Comparison of ENCODE assay signal across 8 mouse cellular contexts in genomic region chr7:143053008-143053899, GRCm38 (mm10). TPM values are rescaled to one million over a fixed set of nuclear protein-coding genes. Genes with fewer than 3 reads are reported as not detected.
DNase-seq lines count a peak whose midpoint lies in the region; ATAC-seq and TF ChIP-seq lines count a peak whose summit lies in the region.

No protein-coding gene starts in this region.

- TF ChIP-seq CTCF in liver, adult 2 months (IDR thresholded peaks at IDR 0.05; ENCODE audit: low read depth, low read length) = peak; percentile 41

- under 1% methylated on average over 46 of the region's 46 CpGs for WGBS in liver, adult 2 months
- 1% methylated on average over 45 of the region's 46 CpGs for WGBS in midbrain, embryonic 16.5 days
- WGBS in stomach, embryonic 15.5 days = under 1% methylated on average over 46 of the region's 46 CpGs

- no peaks in the 10 kb centered on the region for H3K27me3 ChIP-seq in liver, adult 2 months (ENCODE audit: control insufficient read depth, insufficient read depth, low read length)
- H3K27me3 ChIP-seq in midbrain, embryonic 16.5 days (ENCODE audit: control insufficient read depth, insufficient read depth, low read depth, low read length) = no peaks in the 10 kb centered on the region
- H3K27me3 ChIP-seq in stomach, embryonic 15.5 days (replicated peaks) = no peaks in the 10 kb centered on the region

- peak overlapping the region; percentile 93 for H3K9ac ChIP-seq in liver, adult 2 months (ENCODE audit: low read depth, low read length)
- peak overlapping the region; percentile 98 for H3K9ac ChIP-seq in midbrain, embryonic 16.5 days (ENCODE audit: low read depth, low read length)
- peak overlapping the region; percentile 94 for H3K9ac ChIP-seq in stomach, embryonic 15.5 days

- DNase-seq in right cerebral cortex, adult 18-20 months = peak; percentile 58
- no peak for DNase-seq in right cerebral cortex, postnatal 36 days (ENCODE audit: low spot score in 2 of 2)
- peak; percentile 79 for DNase-seq in embryo, embryonic 9.5 days (ENCODE audit: extremely low spot score)
- peak; percentile 79 to 80 for DNase-seq in heart, adult 18-20 months
- DNase-seq in kidney, adult 18-20 months = peak; percentile 72
- DNase-seq in liver, adult 2 months (ENCODE audit: extremely low read depth, low read depth, low spot score) = no peak

- peak overlapping the region; percentile 88 for H3K27ac ChIP-seq in liver, adult 2 months (replicated peaks; ENCODE audit: insufficient read depth, low read depth, low read length)
- peak overlapping the region; percentile 89 for H3K27ac ChIP-seq in midbrain, embryonic 16.5 days (ENCODE audit: low read length)
- H3K27ac ChIP-seq in stomach, embryonic 15.5 days = peak overlapping the region; percentile 92

- peak; percentile 83 for ATAC-seq in midbrain, embryonic 16.5 days
- ATAC-seq in stomach, embryonic 15.5 days (ENCODE audit: insufficient read depth, low FRiP score, low read depth) = peak; percentile 48

- no peaks in the 10 kb centered on the region for H3K9me3 ChIP-seq in midbrain, embryonic 16.5 days (replicated peaks; ENCODE audit: control insufficient read depth, low read length, poor library complexity, severe bottlenecking)
- H3K9me3 ChIP-seq in stomach, embryonic 15.5 days = no peaks in the 10 kb centered on the region

- peaks cover 61% of the 10 kb centered on the region for H3K4me1 ChIP-seq in liver, adult 2 months (ENCODE audit: control insufficient read depth, insufficient read depth, low read length)
- peaks cover 30% of the 10 kb centered on the region for H3K4me1 ChIP-seq in midbrain, embryonic 16.5 days (ENCODE audit: control insufficient read depth, insufficient read depth, low read length)
- H3K4me1 ChIP-seq in stomach, embryonic 15.5 days = peaks cover 45% of the 10 kb centered on the region

- H3K4me3 ChIP-seq in liver, adult 2 months (ENCODE audit: insufficient read depth, low read depth, low read length) = peak overlapping the region; percentile 90
- H3K4me3 ChIP-seq in midbrain, embryonic 16.5 days (ENCODE audit: low read depth, low read length) = peak overlapping the region; percentile 96
- peak overlapping the region; percentile 82 for H3K4me3 ChIP-seq in stomach, embryonic 15.5 days (replicated peaks)

- TF ChIP-seq POLR2A in liver, adult 2 months (IDR thresholded peaks at IDR 0.05; ENCODE audit: extremely low read depth, insufficient read depth, low read length) = no peak

- H3K36me3 ChIP-seq in liver, adult 2 months (ENCODE audit: control insufficient read depth, insufficient read depth, low read length) = no peaks in the 10 kb centered on the region
- no peaks in the 10 kb centered on the region; the same call in 1 of the 2 replicates for H3K36me3 ChIP-seq in midbrain, embryonic 16.5 days (ENCODE audit: control insufficient read depth, insufficient read depth, low read length)
- H3K36me3 ChIP-seq in stomach, embryonic 15.5 days = no peaks in the 10 kb centered on the region

- peak overlapping the region; percentile 88 for H3K4me2 ChIP-seq in midbrain, embryonic 16.5 days (ENCODE audit: low read length)
- peak overlapping the region; percentile 85 for H3K4me2 ChIP-seq in stomach, embryonic 15.5 days

- H3K79me2 ChIP-seq in liver, adult 2 months (ENCODE audit: control insufficient read depth, insufficient read depth, low read length) = peaks cover 43% of the 10 kb centered on the region

RNA-seq across cellular contexts. Expression of gene Cd81, which starts 0.7 kb away (rescaled TPM):
- total RNA-seq in heart, adult 18-20 months (2021) = 100 to 1,000 TPM; 410 to 413 TPM
- total RNA-seq in liver, adult 2 months (2014; rRNA removed) = 363 and 420 TPM in 2 replicates
- 616 and 625 TPM in 2 replicates for polyA plus RNA-seq in liver, adult 2 months (2012; rRNA removed)
- polyA plus RNA-seq in midbrain, embryonic 16.5 days (2015; fragmentation: Nextera tagmentation; extraction: Ambion mirVana) = 364 and 411 TPM in 2 replicates
- polyA plus RNA-seq in stomach, embryonic 15.5 days (2015; fragmentation: Nextera tagmentation; extraction: Ambion mirVana) = 551 and 575 TPM in 2 replicates

RNA-seq across cellular contexts. Expression of gene Tssc4, which starts 15.8 kb away (rescaled TPM):
- 10 to 100 TPM; 13.1 to 14.9 TPM for total RNA-seq in heart, adult 18-20 months (2021)
- 11.9 and 13.4 TPM in 2 replicates for total RNA-seq in liver, adult 2 months (2014; rRNA removed)
- polyA plus RNA-seq in liver, adult 2 months (2012; rRNA removed) = 45.6 and 47.7 TPM in 2 replicates
- 90.6 and 90.7 TPM in 2 replicates for polyA plus RNA-seq in midbrain, embryonic 16.5 days (2015; fragmentation: Nextera tagmentation; extraction: Ambion mirVana)
- 78.7 and 84.8 TPM in 2 replicates for polyA plus RNA-seq in stomach, embryonic 15.5 days (2015; fragmentation: Nextera tagmentation; extraction: Ambion mirVana)

RNA-seq across cellular contexts. Expression of gene Trpm5, which starts 41.2 kb away (rescaled TPM):
- total RNA-seq in heart, adult 18-20 months (2021) = under 1 TPM in 1 of 2 experiments, not detected in 1; 0.10 TPM
- total RNA-seq in liver, adult 2 months (2014; rRNA removed) = under 0.01 and 0.07 TPM in 2 replicates
- 0.02 TPM in 1 of 2 replicates, not detected in the other for polyA plus RNA-seq in liver, adult 2 months (2012; rRNA removed)
- 1.5 and 1.8 TPM in 2 replicates for polyA plus RNA-seq in midbrain, embryonic 16.5 days (2015; fragmentation: Nextera tagmentation; extraction: Ambion mirVana)
- polyA plus RNA-seq in stomach, embryonic 15.5 days (2015; fragmentation: Nextera tagmentation; extraction: Ambion mirVana) = 14.1 and 16.0 TPM in 2 replicates

RNA-seq across cellular contexts. Expression of gene Tspan32, which starts 48.4 kb away (rescaled TPM):
- total RNA-seq in heart, adult 18-20 months (2021) = 1 to 10 TPM in 1 of 2 experiments, under 1 TPM in 1; 0.69 to 2.6 TPM
- total RNA-seq in liver, adult 2 months (2014; rRNA removed) = 0.46 and 1.1 TPM in 2 replicates
- polyA plus RNA-seq in liver, adult 2 months (2012; rRNA removed) = 0.56 and 1.0 TPM in 2 replicates
- polyA plus RNA-seq in midbrain, embryonic 16.5 days (2015; fragmentation: Nextera tagmentation; extraction: Ambion mirVana) = 0.30 and 0.48 TPM in 2 replicates
- 3.6 and 7.3 TPM in 2 replicates for polyA plus RNA-seq in stomach, embryonic 15.5 days (2015; fragmentation: Nextera tagmentation; extraction: Ambion mirVana)

RNA-seq across cellular contexts. Expression of gene Kcnq1, which starts 52.9 kb away (rescaled TPM):
- 10 to 100 TPM; 33.8 to 36.4 TPM for total RNA-seq in heart, adult 18-20 months (2021)
- total RNA-seq in liver, adult 2 months (2014; rRNA removed) = 1.3 and 3.4 TPM in 2 replicates
- polyA plus RNA-seq in liver, adult 2 months (2012; rRNA removed) = 0.91 and 2.5 TPM in 2 replicates
- 1.1 and 2.2 TPM in 2 replicates for polyA plus RNA-seq in midbrain, embryonic 16.5 days (2015; fragmentation: Nextera tagmentation; extraction: Ambion mirVana)
- polyA plus RNA-seq in stomach, embryonic 15.5 days (2015; fragmentation: Nextera tagmentation; extraction: Ambion mirVana) = 9.1 and 13.2 TPM in 2 replicates

Comparison
In these comparisons a context has a peak if more than half of its experiments do, and no peak if none do; other contexts are left out.
1. DNase-seq: peak in right cerebral cortex, adult 18-20 months (single experiment), embryo, embryonic 9.5 days (single experiment), heart, adult 18-20 months (2 of 2) and kidney, adult 18-20 months (single experiment); none in right cerebral cortex, postnatal 36 days (0 of 2) and liver, adult 2 months (single experiment).
2. Peak in every context shown above with its lines, with median percentiles within 50 percentile points of each other: H3K27ac ChIP-seq, H3K4me3 ChIP-seq and H3K9ac ChIP-seq.